Mouse (Mus musculus) heart, postnatal 0 days (tissue): Measurements from ENCODE around the gene Shroom2.

Experiments used
- CTCF ChIP-seq: IDR thresholded peaks from 2 replicates; pipeline ENCODE4 v1.5.1; 2016; ENCODE audit warnings: antibody characterized with exemption, control low read depth, low read depth
- EP300 ChIP-seq: IDR thresholded peaks from 2 replicates; pipeline ENCODE4 v1.6.1; 2016; ENCODE audit warnings: antibody characterized with exemption, low read depth

DNA sequence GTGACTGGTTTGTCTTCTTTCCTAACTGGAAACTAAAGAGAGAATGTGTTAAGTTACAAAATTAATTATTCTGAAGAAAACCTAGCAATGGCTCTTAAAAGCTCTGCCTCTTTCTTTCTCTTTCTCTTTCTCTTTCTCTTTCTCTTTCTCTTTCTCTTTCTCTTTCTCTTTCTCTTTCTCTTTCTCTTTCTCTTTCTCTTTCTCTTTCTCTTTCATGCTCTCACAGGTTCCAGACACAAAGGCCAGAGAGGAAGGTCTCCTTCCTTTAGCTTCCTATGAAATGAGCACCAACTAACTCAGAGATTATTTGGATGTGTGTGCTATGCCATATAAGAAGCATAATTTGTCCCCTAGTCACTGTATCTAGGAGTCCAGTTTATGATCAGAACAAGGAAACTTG lies 36.1 kb upstream of the Shroom2 start:
- TF ChIP-seq CTCF: no peak
- no peak for TF ChIP-seq EP300
